Mouse (Mus musculus): ENCODE measurements around the gene Vps35l. TPM values are rescaled to one million over a fixed set of nuclear protein-coding genes. Genes with fewer than 3 reads are reported as not detected.

Gene Vps35l
- polyA plus RNA-seq, 1 experiment from 2014 or later: 48.1 TPM

- WGBS (ENCODE audit: insufficient replicate concordance): 88% methylated on average over 5 of the region's 5 CpGs
- ATAC-seq (replicated peaks; ENCODE audit: insufficient number of reproducible peaks, low FRiP score, low TSS enrichment): no peak
Measured at GRCm38 (mm10) chr7:118744766-118745165, 4.7 kb downstream of the Vps35l start.

GRCm38 (mm10) chr7:118747891-118748672 lies 8.1 kb downstream of the Vps35l start:
- Histone ChIP-seq H3K4me3 (ENCODE audit: low read depth, low read length) (no peak overlapping the region), H3K9me3 (replicated peaks; ENCODE audit: control insufficient read depth, low read length) (no peaks in the 10 kb centered on the region), H3K4me1 (ENCODE audit: control insufficient read depth, insufficient read depth, low read length) (no peaks in the 10 kb centered on the region), H3K36me3 (ENCODE audit: control insufficient read depth, insufficient read depth, low read length) (peaks cover 30% of the 10 kb centered on the region), H3K27me3 (ENCODE audit: control insufficient read depth, insufficient read depth, low read length) (no peaks in the 10 kb centered on the region), H3K27ac (ENCODE audit: low read depth, low read length) (no peak overlapping the region), H3K4me2 (no peak overlapping the region), H3K9ac (ENCODE audit: low read depth, low read length) (no peak overlapping the region)
- ATAC-seq (replicated peaks; ENCODE audit: insufficient number of reproducible peaks, low FRiP score, low TSS enrichment): no peak
- WGBS (ENCODE audit: insufficient replicate concordance): 88% methylated on average over 12 of the region's 12 CpGs

More at GRCm38 (mm10) chr7:118744766-118745165, 4.7 kb downstream of the Vps35l start:
- no peaks in the 10 kb centered on the region for H3K27me3 ChIP-seq (ENCODE audit: control insufficient read depth, insufficient read depth, low read length)
- no peak overlapping the region for H3K4me2 ChIP-seq
- H3K27ac ChIP-seq (ENCODE audit: low read depth, low read length): no peak overlapping the region
- H3K4me1 ChIP-seq (ENCODE audit: control insufficient read depth, insufficient read depth, low read length): peaks cover 9% of the 10 kb centered on the region; the same call in 1 of the 2 replicates
- H3K36me3 ChIP-seq (ENCODE audit: control insufficient read depth, insufficient read depth, low read length): peaks cover 15% of the 10 kb centered on the region
- H3K9me3 ChIP-seq (replicated peaks; ENCODE audit: control insufficient read depth, low read length): no peaks in the 10 kb centered on the region
- H3K4me3 ChIP-seq (ENCODE audit: low read depth, low read length): no peak overlapping the region
- H3K9ac ChIP-seq (ENCODE audit: low read depth, low read length): no peak overlapping the region

GRCm38 (mm10) chr7:118749706-118750105 lies 9.7 kb downstream of the Vps35l start:
- Histone ChIP-seq H3K27ac (ENCODE audit: low read depth, low read length) (no peak overlapping the region), H3K9ac (ENCODE audit: low read depth, low read length) (no peak overlapping the region), H3K27me3 (ENCODE audit: control insufficient read depth, insufficient read depth, low read length) (no peaks in the 10 kb centered on the region), H3K4me1 (ENCODE audit: control insufficient read depth, insufficient read depth, low read length) (no peaks in the 10 kb centered on the region), H3K9me3 (replicated peaks; ENCODE audit: control insufficient read depth, low read length) (no peaks in the 10 kb centered on the region), H3K4me2 (no peak overlapping the region), H3K36me3 (ENCODE audit: control insufficient read depth, insufficient read depth, low read length) (peaks cover 41% of the 10 kb centered on the region), H3K4me3 (ENCODE audit: low read depth, low read length) (no peak overlapping the region)
- ATAC-seq (replicated peaks; ENCODE audit: insufficient number of reproducible peaks, low FRiP score, low TSS enrichment): no peak
- WGBS (ENCODE audit: insufficient replicate concordance): 83% methylated on average over 8 of the region's 8 CpGs

GRCm38 (mm10) chr7:118751625-118752024 lies 11.6 kb downstream of the Vps35l start:
- no peak for ATAC-seq (replicated peaks; ENCODE audit: insufficient number of reproducible peaks, low FRiP score, low TSS enrichment)
- WGBS (ENCODE audit: insufficient replicate concordance): 80% methylated on average over 7 of the region's 7 CpGs
- H3K27me3 ChIP-seq (ENCODE audit: control insufficient read depth, insufficient read depth, low read length): no peaks in the 10 kb centered on the region
- peaks cover 40% of the 10 kb centered on the region for H3K36me3 ChIP-seq (ENCODE audit: control insufficient read depth, insufficient read depth, low read length)
- H3K9me3 ChIP-seq (replicated peaks; ENCODE audit: control insufficient read depth, low read length): no peaks in the 10 kb centered on the region
- no peak overlapping the region for H3K4me3 ChIP-seq (ENCODE audit: low read depth, low read length)
- no peaks in the 10 kb centered on the region for H3K4me1 ChIP-seq (ENCODE audit: control insufficient read depth, insufficient read depth, low read length)
- no peak overlapping the region for H3K4me2 ChIP-seq
- no peak overlapping the region for H3K27ac ChIP-seq (ENCODE audit: low read depth, low read length)
- no peak overlapping the region for H3K9ac ChIP-seq (ENCODE audit: low read depth, low read length)

- Histone ChIP-seq H3K4me2 (no peak overlapping the region), H3K9me3 (replicated peaks; ENCODE audit: control insufficient read depth, low read length) (no peaks in the 10 kb centered on the region), H3K4me3 (ENCODE audit: low read depth, low read length) (no peak overlapping the region), H3K9ac (ENCODE audit: low read depth, low read length) (no peak overlapping the region), H3K36me3 (ENCODE audit: control insufficient read depth, insufficient read depth, low read length) (peaks cover 24% of the 10 kb centered on the region), H3K27ac (ENCODE audit: low read depth, low read length) (no peak overlapping the region), H3K27me3 (ENCODE audit: control insufficient read depth, insufficient read depth, low read length) (no peaks in the 10 kb centered on the region), H3K4me1 (ENCODE audit: control insufficient read depth, insufficient read depth, low read length) (no peaks in the 10 kb centered on the region)
- WGBS (ENCODE audit: insufficient replicate concordance): 75% methylated on average over 7 of the region's 7 CpGs
- no peak for ATAC-seq (replicated peaks; ENCODE audit: insufficient number of reproducible peaks, low FRiP score, low TSS enrichment)
Measured at GRCm38 (mm10) chr7:118755756-118756155, 15.7 kb downstream of the Vps35l start.

- no peak for ATAC-seq (replicated peaks; ENCODE audit: insufficient number of reproducible peaks, low FRiP score, low TSS enrichment)
- Histone ChIP-seq H3K4me3 (ENCODE audit: low read depth, low read length) (no peak overlapping the region), H3K4me1 (ENCODE audit: control insufficient read depth, insufficient read depth, low read length) (no peaks in the 10 kb centered on the region), H3K9ac (ENCODE audit: low read depth, low read length) (no peak overlapping the region), H3K27ac (ENCODE audit: low read depth, low read length) (no peak overlapping the region), H3K4me2 (no peak overlapping the region), H3K36me3 (ENCODE audit: control insufficient read depth, insufficient read depth, low read length) (peaks cover 24% of the 10 kb centered on the region), H3K9me3 (replicated peaks; ENCODE audit: control insufficient read depth, low read length) (no peaks in the 10 kb centered on the region), H3K27me3 (ENCODE audit: control insufficient read depth, insufficient read depth, low read length) (no peaks in the 10 kb centered on the region)
- WGBS (ENCODE audit: insufficient replicate concordance): 91% methylated on average over 24 of the region's 24 CpGs
Measured at GRCm38 (mm10) chr7:118756490-118757265, 16.7 kb downstream of the Vps35l start.

- Histone ChIP-seq H3K36me3 (ENCODE audit: control insufficient read depth, insufficient read depth, low read length) (peaks cover 13% of the 10 kb centered on the region), H3K4me1 (ENCODE audit: control insufficient read depth, insufficient read depth, low read length) (no peaks in the 10 kb centered on the region), H3K9ac (ENCODE audit: low read depth, low read length) (no peak overlapping the region), H3K4me3 (ENCODE audit: low read depth, low read length) (no peak overlapping the region), H3K27me3 (ENCODE audit: control insufficient read depth, insufficient read depth, low read length) (no peaks in the 10 kb centered on the region), H3K9me3 (replicated peaks; ENCODE audit: control insufficient read depth, low read length) (no peaks in the 10 kb centered on the region), H3K4me2 (no peak overlapping the region), H3K27ac (ENCODE audit: low read depth, low read length) (no peak overlapping the region)
- WGBS (ENCODE audit: insufficient replicate concordance): 73% methylated on average over 4 of the region's 4 CpGs
- ATAC-seq (replicated peaks; ENCODE audit: insufficient number of reproducible peaks, low FRiP score, low TSS enrichment): no peak
Measured at GRCm38 (mm10) chr7:118758369-118758768, 18.3 kb downstream of the Vps35l start.

GRCm38 (mm10) chr7:118759372-118759771 lies 19.3 kb downstream of the Vps35l start:
- WGBS (ENCODE audit: insufficient replicate concordance): 56% methylated on average over 5 of the region's 5 CpGs
- Histone ChIP-seq H3K27me3 (ENCODE audit: control insufficient read depth, insufficient read depth, low read length) (no peaks in the 10 kb centered on the region), H3K9ac (ENCODE audit: low read depth, low read length) (no peak overlapping the region), H3K4me3 (ENCODE audit: low read depth, low read length) (no peak overlapping the region), H3K27ac (ENCODE audit: low read depth, low read length) (no peak overlapping the region), H3K4me2 (no peak overlapping the region), H3K9me3 (replicated peaks; ENCODE audit: control insufficient read depth, low read length) (no peaks in the 10 kb centered on the region), H3K36me3 (ENCODE audit: control insufficient read depth, insufficient read depth, low read length) (peaks cover 7% of the 10 kb centered on the region; the same call in 1 of the 2 replicates), H3K4me1 (ENCODE audit: control insufficient read depth, insufficient read depth, low read length) (no peaks in the 10 kb centered on the region)
- no peak for ATAC-seq (replicated peaks; ENCODE audit: insufficient number of reproducible peaks, low FRiP score, low TSS enrichment)
